Mouse (Mus musculus): ENCODE data around the gene Vps13c. TPM values are rescaled to one million over a fixed set of nuclear protein-coding genes. Genes with fewer than 3 reads are reported as not detected.
A peak's percentile ranks its signal among the peaks of the same experiment; 100 is the strongest.

Gene Vps13c
- polyA plus RNA-seq, 1 experiment from 2014 or later: 3.8 TPM

DNA sequence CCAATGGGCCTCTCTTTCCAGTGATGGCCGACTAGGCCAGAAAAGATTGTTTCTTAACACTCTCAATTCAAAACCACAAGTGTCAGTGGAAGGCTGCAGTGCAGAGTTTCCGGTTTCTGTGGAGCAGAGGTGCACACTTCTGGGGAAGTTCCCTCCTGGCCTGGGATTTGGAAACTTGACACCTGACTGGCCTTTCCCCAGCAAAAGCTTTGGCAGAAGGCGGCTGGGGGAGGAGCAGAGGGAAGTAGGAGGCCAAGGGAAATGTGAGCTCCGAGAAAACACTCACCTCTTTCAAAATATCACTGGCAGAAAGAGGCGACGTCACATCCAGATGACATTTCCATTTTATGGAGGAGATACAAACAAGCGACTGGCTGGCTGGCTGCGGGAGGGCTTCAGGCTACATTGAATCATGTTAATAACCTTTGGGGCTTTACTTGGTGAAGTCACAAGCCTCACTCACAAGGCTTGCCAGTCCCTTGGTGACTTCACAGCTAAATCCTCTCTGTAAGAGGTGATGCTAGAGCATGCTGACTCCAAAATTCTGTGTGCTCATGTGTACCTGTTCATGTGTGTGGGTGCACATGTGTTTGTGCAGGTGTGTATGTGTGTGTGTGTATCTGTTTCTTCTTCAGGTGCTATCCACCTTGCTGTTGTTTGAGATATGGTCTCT is 26.4 kb upstream of the Vps13c start:
- peak overlapping the region; percentile 59; the same call in 1 of the 2 replicates for H3K27ac ChIP-seq
- 17% methylated on average over 8 of the region's 8 CpGs for WGBS
- peaks cover 12% of the 10 kb centered on the region; the same call in 1 of the 2 replicates for H3K4me1 ChIP-seq (replicated peaks)
- no peak overlapping the region for H3K4me3 ChIP-seq
- no peaks in the 10 kb centered on the region for H3K36me3 ChIP-seq
- peak; percentile 61 for DNase-seq (ENCODE audit: low spot score)
- no peaks in the 10 kb centered on the region for H3K9me3 ChIP-seq
- H3K27me3 ChIP-seq (ENCODE audit: insufficient read depth, poor library complexity, severe bottlenecking): no peaks in the 10 kb centered on the region

DNA sequence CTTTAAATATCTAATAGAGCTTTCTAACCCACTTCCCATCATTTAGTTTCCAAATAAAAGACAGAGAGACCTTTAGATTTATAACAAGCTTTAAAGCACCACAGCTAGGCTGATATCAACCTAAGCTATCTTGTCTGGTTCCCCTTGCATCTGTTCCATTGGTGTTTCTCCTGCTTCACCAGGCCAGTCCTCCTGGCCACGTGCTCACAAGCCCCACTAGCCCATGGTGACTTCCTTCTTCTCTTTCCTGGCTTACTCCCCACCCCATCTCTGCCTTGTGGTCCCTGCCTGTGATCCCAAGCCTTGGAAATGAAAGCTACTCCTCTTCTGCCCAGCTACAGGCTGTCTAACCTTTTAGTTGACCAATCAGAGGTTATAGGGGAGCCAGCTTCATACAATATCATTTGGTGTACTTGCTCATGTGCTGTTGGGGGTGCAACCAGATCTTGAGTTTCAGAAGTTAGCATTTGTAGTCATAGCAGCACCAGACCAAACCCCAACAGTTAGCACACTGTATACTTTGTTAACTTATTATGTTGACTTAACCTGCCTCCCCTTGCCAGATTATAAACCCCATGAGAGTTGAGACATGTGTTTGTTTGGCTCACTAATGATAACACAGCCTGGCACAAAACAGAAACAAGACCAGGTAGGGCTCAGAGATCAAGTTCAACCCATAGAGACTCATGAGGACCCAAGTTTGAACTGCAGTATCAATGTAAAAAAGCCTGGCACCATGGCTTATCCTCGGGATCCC is 23.8 kb upstream of the Vps13c start:
- Histone ChIP-seq H3K36me3 (no peaks in the 10 kb centered on the region), H3K9me3 (no peaks in the 10 kb centered on the region), H3K4me3 (no peak overlapping the region), H3K4me1 (replicated peaks) (peaks cover 12% of the 10 kb centered on the region; the same call in 1 of the 2 replicates), H3K27ac (no peak overlapping the region), H3K27me3 (ENCODE audit: insufficient read depth, poor library complexity, severe bottlenecking) (no peaks in the 10 kb centered on the region)
- WGBS: 79% methylated on average over 2 of the region's 2 CpGs
- DNase-seq (ENCODE audit: low spot score): no peak

DNA sequence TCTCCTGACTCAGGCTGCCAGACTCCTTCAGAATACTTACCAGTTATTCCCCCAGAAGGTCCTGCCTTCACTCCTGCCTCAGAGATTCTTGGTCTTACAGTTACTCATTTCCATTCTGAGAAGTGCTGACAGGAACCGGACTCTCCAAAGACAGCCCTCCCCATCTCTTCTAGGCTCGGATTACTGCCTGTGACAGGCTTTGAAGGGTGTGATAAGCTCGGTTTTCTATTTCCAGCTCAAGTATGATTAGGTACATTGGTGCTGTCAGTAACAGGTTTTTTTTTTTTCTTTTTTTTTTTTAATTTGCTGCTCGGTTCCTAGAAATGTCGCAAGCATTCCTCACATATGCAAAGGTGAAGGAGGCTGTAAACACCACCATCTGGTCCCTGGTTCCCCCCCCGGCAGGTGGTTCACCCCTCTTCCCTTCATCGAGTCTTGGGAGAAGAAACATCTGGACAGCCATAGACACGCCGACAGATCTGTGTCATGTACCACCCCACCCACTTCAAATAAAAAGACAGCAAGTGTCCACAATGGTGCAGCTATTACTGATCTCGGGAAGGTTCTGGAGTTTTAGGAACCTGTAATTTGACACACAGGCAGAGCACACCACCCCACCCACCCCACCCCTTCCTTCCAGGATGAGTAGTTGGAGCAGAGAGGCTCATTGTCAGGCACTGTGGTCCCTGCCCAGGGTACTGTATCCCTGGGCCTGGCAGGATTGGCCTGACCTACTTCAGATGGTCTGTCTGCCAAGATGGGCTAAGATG is 22.1 kb upstream of the Vps13c start:
- Histone ChIP-seq H3K4me3 (no peak overlapping the region), H3K36me3 (no peaks in the 10 kb centered on the region), H3K27ac (no peak overlapping the region), H3K9me3 (no peaks in the 10 kb centered on the region), H3K4me1 (replicated peaks) (peaks cover 12% of the 10 kb centered on the region; the same call in 1 of the 2 replicates), H3K27me3 (ENCODE audit: insufficient read depth, poor library complexity, severe bottlenecking) (no peaks in the 10 kb centered on the region)
- 62% methylated on average over 10 of the region's 10 CpGs for WGBS
- no peak for DNase-seq (ENCODE audit: low spot score)

DNA sequence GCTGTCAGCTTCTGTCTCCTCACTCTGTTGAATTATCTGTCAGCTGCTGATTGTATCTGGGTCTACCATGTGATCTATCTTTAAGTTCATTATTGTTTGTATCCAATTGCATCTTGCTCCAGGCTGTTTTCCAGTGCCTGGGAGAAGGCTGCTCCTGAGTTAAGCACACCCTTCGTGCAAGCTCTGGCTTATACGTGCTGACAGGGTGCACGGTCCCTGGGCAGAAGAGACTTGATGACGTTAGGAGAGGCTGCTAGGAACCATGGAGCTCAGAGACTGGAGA is 21.6 kb upstream of the Vps13c start:
- H3K9me3 ChIP-seq: no peaks in the 10 kb centered on the region
- H3K36me3 ChIP-seq: no peaks in the 10 kb centered on the region
- no peaks in the 10 kb centered on the region for H3K27me3 ChIP-seq (ENCODE audit: insufficient read depth, poor library complexity, severe bottlenecking)
- H3K4me1 ChIP-seq (replicated peaks): peaks cover 11% of the 10 kb centered on the region; the same call in 1 of the 2 replicates
- no peak overlapping the region for H3K27ac ChIP-seq
- no peak overlapping the region for H3K4me3 ChIP-seq
- no peak for DNase-seq (ENCODE audit: low spot score)
- WGBS: 85% methylated on average over 4 of the region's 4 CpGs

DNA sequence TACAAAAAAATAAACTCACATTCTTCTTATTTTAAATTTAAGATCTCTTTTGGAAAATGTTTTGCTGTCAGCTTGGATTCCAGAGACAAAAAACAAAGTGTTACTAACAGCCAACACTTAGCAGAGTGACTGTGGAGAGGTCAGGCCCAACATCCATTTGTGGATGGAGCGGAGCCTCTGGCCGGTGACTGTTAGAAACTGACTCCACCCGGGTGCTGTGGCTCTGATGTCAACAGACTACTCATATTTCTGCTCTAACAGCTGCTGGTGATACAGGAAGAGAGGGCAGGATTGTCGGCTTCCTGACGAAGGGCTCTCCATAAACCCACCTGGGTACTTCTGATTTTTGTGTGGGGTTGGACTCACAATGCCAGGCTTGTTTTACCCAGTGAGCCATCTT is 17.1 kb upstream of the Vps13c start:
- no peaks in the 10 kb centered on the region for H3K36me3 ChIP-seq
- 60% methylated on average over 5 of the region's 5 CpGs for WGBS

DNA sequence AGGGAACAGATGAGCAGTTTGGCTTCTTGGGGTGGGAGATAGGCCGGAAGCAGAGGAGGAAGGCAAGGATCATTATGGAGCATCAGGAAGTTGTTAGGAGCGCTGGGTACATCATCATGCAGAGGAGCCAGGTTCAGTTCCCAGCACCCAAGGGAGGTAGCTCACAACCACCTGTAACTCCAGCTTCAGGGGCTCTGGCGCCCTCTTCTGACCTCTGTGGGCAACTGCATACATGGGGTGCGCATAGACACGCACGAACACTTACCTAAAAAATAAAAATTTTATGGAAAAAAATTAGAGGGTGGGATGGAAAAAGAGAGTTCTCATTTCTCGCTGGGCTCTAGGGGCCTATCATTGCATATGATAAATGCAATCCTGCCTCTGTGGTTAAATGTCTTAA is 14.7 kb upstream of the Vps13c start:
- DNase-seq (ENCODE audit: low spot score): no peak
- H3K9me3 ChIP-seq: no peaks in the 10 kb centered on the region
- no peak overlapping the region for H3K4me3 ChIP-seq
- H3K27me3 ChIP-seq (ENCODE audit: insufficient read depth, poor library complexity, severe bottlenecking): peaks cover 22% of the 10 kb centered on the region
- no peak overlapping the region for H3K27ac ChIP-seq
- WGBS: 87% methylated on average over 7 of the region's 7 CpGs
- H3K36me3 ChIP-seq: no peaks in the 10 kb centered on the region
- peaks cover 2% of the 10 kb centered on the region for H3K4me1 ChIP-seq (replicated peaks)

More for the DNA sequence above, 17.1 kb upstream of the Vps13c start:
- H3K4me1 ChIP-seq (replicated peaks): peaks cover 4% of the 10 kb centered on the region; the same call in 1 of the 2 replicates
- H3K9me3 ChIP-seq: no peaks in the 10 kb centered on the region
- H3K4me3 ChIP-seq: no peak overlapping the region
- no peak overlapping the region for H3K27ac ChIP-seq
- no peaks in the 10 kb centered on the region for H3K27me3 ChIP-seq (ENCODE audit: insufficient read depth, poor library complexity, severe bottlenecking)
- no peak for DNase-seq (ENCODE audit: low spot score)

DNA sequence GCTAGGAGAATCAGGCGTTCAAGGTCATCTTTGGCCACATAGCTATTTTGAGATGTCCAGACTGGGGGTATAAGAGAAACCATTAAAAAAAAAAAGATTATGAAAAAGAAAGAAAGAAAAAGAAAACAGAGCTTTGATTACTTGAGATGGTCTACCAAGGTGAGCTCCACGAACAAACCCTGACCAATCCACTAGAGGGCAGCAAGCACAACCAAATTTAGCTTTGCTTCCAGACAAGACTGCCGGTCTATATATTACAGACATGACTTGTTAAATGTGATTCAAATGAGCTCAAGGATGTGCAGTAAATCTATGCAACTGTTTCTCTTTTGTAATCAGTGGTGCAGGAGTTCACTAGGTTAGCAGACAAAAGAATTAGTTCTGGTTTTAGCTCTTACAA is 12.0 kb upstream of the Vps13c start:
- peak; percentile 55 for DNase-seq (ENCODE audit: low spot score)
- Histone ChIP-seq H3K27me3 (ENCODE audit: insufficient read depth, poor library complexity, severe bottlenecking) (peaks cover 49% of the 10 kb centered on the region), H3K4me3 (no peak overlapping the region), H3K9me3 (no peaks in the 10 kb centered on the region), H3K4me1 (replicated peaks) (peaks cover 21% of the 10 kb centered on the region), H3K27ac (no peak overlapping the region), H3K36me3 (no peaks in the 10 kb centered on the region)
- WGBS: 8% methylated on average over 3 of the region's 3 CpGs

DNA sequence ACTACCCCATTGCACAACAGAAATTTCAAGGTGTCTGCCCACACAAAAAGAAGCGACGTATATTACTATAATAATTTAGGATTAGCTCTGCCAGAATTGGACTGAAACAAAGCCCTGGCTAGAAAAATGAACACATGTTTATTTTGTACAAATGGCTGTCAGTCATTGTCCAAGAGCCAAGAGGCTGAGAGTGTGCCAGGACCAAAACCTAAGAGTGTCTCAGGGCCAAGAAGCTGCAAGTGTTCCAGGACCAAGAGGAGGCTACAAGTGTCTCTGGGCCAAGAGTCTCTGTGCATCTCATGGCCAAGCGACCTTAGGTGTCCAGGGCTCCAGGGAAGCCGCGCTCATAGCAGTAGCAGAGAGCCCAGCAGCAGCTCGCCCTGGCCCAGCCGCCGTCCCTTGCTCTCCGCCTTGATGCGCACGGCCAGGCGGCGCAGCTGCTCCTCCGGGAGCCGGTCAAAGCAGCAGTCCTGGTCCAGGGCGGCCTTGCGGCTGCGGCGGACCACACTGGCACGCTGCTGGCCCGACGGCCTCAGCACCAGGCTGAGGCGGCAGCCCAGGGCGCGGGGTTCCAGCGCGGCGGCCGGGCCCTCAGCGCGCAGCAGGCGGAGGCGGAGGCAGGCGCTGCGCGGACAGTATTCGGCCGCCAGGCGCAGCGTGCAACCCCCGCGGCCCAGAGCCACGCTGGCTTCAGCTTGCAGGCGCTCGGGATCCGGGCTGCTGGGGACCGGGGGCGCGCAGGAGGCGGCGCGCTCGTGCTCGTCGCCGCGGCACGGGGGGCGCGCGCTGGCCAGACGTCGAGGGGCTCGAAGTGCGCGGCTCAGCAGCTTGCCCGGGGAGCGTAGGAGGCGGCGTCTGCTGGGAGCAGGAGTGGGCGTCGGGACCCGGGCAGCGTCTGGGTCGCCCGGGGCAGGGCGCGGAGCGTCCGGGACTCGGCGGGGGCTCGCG is 9.5 kb upstream of the Vps13c start:
- no peaks in the 10 kb centered on the region for H3K36me3 ChIP-seq
- peak overlapping the region; percentile 66 for H3K27ac ChIP-seq
- H3K9me3 ChIP-seq: no peaks in the 10 kb centered on the region
- peaks cover 57% of the 10 kb centered on the region for H3K27me3 ChIP-seq (ENCODE audit: insufficient read depth, poor library complexity, severe bottlenecking)
- H3K4me1 ChIP-seq (replicated peaks): peaks cover 21% of the 10 kb centered on the region
- WGBS: 2% methylated on average over 83 of the region's 84 CpGs
- DNase-seq (ENCODE audit: low spot score): peak; percentile 68
- H3K4me3 ChIP-seq: peak overlapping the region; percentile 61

DNA sequence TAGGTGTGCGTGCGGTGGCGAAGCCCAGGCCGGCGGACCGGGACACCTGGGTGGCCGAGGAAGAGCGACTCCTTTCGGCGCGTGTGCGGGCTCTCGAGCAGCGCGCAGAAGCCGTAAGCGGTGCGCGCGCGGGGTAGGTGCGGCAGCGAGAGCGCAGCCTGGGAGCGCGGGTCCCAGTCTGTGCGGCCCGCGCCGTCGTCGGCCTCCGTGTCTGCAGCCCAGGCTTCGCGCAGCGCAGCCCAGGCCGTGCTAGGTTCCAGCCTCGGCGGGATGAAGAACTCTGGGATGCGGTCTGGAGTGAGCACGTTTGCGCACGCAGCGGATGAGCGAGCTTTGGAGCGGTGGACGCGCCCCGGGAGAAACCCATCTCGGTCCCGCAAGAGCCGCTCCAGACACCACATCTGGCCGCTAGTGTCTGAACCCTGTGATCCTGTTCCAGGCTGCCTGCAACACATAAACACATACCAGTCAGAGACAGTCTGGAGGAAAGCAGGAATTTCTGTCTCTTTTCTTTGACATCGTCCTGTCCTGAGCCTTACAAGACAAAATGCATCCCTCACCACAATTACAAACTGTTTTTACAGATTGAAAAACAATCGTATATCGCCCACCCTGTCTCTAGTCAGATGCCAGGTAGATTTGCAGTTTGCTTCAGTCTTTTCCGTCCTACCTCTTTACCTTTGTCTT is 8.7 kb upstream of the Vps13c start:
- peaks cover 21% of the 10 kb centered on the region for H3K4me1 ChIP-seq (replicated peaks)
- peak overlapping the region; percentile 66 for H3K27ac ChIP-seq
- H3K4me3 ChIP-seq: peak overlapping the region; percentile 61
- no peaks in the 10 kb centered on the region for H3K36me3 ChIP-seq
- WGBS: under 1% methylated on average over 57 of the region's 57 CpGs
- peak; percentile 48 for DNase-seq (ENCODE audit: low spot score)
- H3K9me3 ChIP-seq: no peaks in the 10 kb centered on the region
- H3K27me3 ChIP-seq (ENCODE audit: insufficient read depth, poor library complexity, severe bottlenecking): peaks cover 57% of the 10 kb centered on the region

DNA sequence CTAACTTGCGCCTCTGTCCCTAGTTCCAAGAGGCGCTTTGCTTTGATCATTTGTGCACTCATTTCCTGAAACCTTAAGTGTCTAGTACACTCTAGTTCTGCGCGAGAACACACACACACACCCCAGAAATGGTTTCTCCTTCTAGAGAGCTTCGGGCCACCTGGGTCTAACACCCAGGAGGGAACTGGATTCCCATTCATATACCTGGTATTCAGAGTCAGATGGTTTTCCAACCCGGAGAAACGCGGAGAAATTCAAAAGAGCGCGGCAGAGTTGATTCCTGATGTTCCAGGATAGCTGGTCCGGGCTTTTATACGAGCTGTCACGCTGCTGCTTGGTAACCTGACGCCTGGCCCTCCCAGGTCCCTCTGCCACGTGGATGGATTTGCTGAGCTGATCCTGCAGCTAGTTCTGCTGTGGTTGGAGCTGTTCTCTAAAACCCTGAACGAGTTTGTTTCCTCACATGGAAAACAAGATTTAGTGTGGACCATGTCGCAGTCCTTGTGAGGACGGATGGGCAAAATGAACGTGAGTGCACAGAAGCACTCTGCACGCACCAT is 8.1 kb upstream of the Vps13c start, which contains the start of gene C2cd4a:
TSS of gene C2cd4a (minus strand) at position 285 of the 560 bp plus-strand sequence.
- Histone ChIP-seq H3K4me1 (replicated peaks) (peaks cover 21% of the 10 kb centered on the region), H3K36me3 (no peaks in the 10 kb centered on the region), H3K27me3 (ENCODE audit: insufficient read depth, poor library complexity, severe bottlenecking) (peaks cover 57% of the 10 kb centered on the region), H3K27ac (peak within 1 kb of the TSS; percentile 66), H3K9me3 (no peaks in the 10 kb centered on the region), H3K4me3 (peak within 1 kb of the TSS; percentile 61)
- peak; percentile 64 for DNase-seq (ENCODE audit: low spot score)
- 5% methylated on average over 20 of the region's 20 CpGs for WGBS

DNA sequence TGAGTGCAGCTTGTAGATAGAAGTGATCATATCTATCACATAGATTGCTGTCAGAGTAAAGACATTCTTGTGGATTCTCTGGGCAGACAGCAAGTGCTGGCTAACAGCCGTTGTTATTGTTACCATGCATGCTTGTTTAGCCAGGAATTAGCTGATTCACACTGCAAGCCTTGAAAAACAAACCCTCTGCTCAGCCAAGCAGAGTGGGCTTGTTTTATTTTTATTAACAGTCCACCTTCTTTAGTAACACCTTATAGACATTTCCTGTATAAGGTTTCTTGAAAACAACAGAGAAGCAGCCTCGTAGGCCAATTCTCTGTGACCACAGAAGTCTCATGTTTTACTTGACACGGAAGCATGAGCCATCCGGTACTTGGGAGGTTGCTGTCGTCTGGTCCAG is 5.7 kb upstream of the Vps13c start:
- Histone ChIP-seq H3K4me3 (no peak overlapping the region), H3K27me3 (ENCODE audit: insufficient read depth, poor library complexity, severe bottlenecking) (peaks cover 45% of the 10 kb centered on the region), H3K36me3 (no peaks in the 10 kb centered on the region), H3K27ac (no peak overlapping the region), H3K9me3 (no peaks in the 10 kb centered on the region), H3K4me1 (replicated peaks) (peaks cover 21% of the 10 kb centered on the region)
- 82% methylated on average over 5 of the region's 5 CpGs for WGBS
- DNase-seq (ENCODE audit: low spot score): no peak

All from hindbrain, embryonic 10.5 days (tissue).